Comparison of ENCODE assay signal across 20 mouse cellular contexts in the genomic region with DNA sequence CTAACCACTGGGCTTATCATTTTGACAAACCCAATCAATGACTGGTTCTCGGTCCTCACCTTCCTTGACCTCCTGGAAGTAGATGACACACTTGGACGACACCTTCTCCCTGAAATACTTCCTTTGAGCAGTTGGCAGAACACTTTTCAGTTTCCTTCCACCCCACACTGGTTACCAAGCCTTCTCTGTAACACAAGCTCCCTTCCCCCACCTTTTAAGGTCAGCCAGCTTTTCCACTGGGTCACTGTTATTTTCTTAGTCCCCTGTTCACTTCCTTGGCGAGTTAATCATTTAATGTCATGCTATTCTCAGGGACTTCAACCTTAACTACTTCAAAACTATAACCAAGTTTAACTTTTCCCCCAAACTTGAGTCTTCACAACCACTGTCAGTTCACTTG. TPM values are rescaled to one million over a fixed set of nuclear protein-coding genes. Genes with fewer than 3 reads are reported as not detected.
A peak's percentile ranks its signal among the peaks of the same experiment; 100 is the strongest.
DNase-seq lines count a peak whose midpoint lies in the region; ATAC-seq and TF ChIP-seq lines count a peak whose summit lies in the region.
"Had no signal": no experiment of that assay in that cellular context is flagged by ENCODE, and none has a peak within 500 bp of the region (broad histone marks: within the 10 kb centered on the region; RNA-seq: fewer than 3 reads in every experiment).

No protein-coding gene starts in this region.

- peaks cover 11% of the 10 kb centered on the region for H3K36me3 ChIP-seq in forebrain, embryonic 13.5 days (ENCODE audit: poor library complexity, severe bottlenecking)
- peaks cover 2% of the 10 kb centered on the region; the same call in 1 of the 2 replicates for H3K36me3 ChIP-seq in forebrain, embryonic 16.5 days (ENCODE audit: control insufficient read depth, insufficient read depth)
- peaks cover 6 to 30% of the 10 kb centered on the region in 2 experiments for H3K36me3 ChIP-seq in CH12.LX (replicated peaks in 1 of 2; ENCODE audit: control insufficient read depth in 1 of 2, insufficient read depth in 1 of 2, low read length in 1 of 2)
- H3K36me3 ChIP-seq in liver, embryonic 11.5 days (ENCODE audit: control insufficient read depth, insufficient read depth, low read length) = peaks cover 5% of the 10 kb centered on the region
- H3K36me3 ChIP-seq in hindbrain, postnatal 0 days (ENCODE audit: insufficient read depth, low read length) = peaks cover 8% of the 10 kb centered on the region; the same call in 1 of the 2 replicates

- peaks cover 37% of the 10 kb centered on the region for H3K4me1 ChIP-seq in forebrain, embryonic 13.5 days
- H3K4me1 ChIP-seq in forebrain, embryonic 16.5 days (replicated peaks; ENCODE audit: control insufficient read depth, insufficient read depth, low read length) = peaks cover 21% of the 10 kb centered on the region
- peaks cover 4 to 46% of the 10 kb centered on the region in 2 experiments for H3K4me1 ChIP-seq in CH12.LX (ENCODE audit: control insufficient read depth in 1 of 2, insufficient read depth in 2 of 2)
- peaks cover 28% of the 10 kb centered on the region for H3K4me1 ChIP-seq in liver, embryonic 11.5 days (replicated peaks; ENCODE audit: control insufficient read depth, insufficient read depth, low read length)
- peaks cover 5% of the 10 kb centered on the region; the same call in 1 of the 2 replicates for H3K4me1 ChIP-seq in hindbrain, postnatal 0 days (ENCODE audit: insufficient read depth, low read length)

- peak overlapping the region; percentile 84; the same call in 1 of the 2 replicates for H3K4me2 ChIP-seq in forebrain, embryonic 13.5 days
- no peak overlapping the region for H3K4me2 ChIP-seq in forebrain, embryonic 16.5 days (ENCODE audit: low read length)
- peak overlapping the region; percentile 98 for H3K4me2 ChIP-seq in CH12.LX (ENCODE audit: insufficient read depth, low read depth, poor library complexity, severe bottlenecking)
- H3K4me2 ChIP-seq in liver, embryonic 11.5 days = peak overlapping the region; percentile 90
- no peak overlapping the region for H3K4me2 ChIP-seq in hindbrain, postnatal 0 days (ENCODE audit: low read depth, low read length)

- no peak for TF ChIP-seq RAD21 in CH12.LX (IDR thresholded peaks at IDR 0.05; ENCODE audit: low read depth, low read length)

- dilution Hi-C loops in CH12.LX (cut with MboI; ENCODE audit: extremely low pct_ligation_motif_present, extremely low pct_unique_long_range_greater_than_20kb, low sequenced_read_pairs) = no loop called here

- DNase-seq in CH12.LX (ENCODE audit: extremely low read depth) = no peak
- peak; percentile 83 for DNase-seq in kidney, adult 9 months
- no peak for DNase-seq in liver, embryonic 11.5 days (ENCODE audit: low spot score)
- DNase-seq in hindbrain, postnatal 0 days (ENCODE audit: low spot score) = no peak
- no peak for DNase-seq in layer of hippocampus, adult 11-12 months (ENCODE audit: low spot score)
- no peak for DNase-seq in thymus, postnatal 36 days
- DNase-seq: B cell, adult 2 months; cerebellum, adult 11 months; gastrocnemius, postnatal 25 days; heart, postnatal 4 days; lung, embryonic 14.5 days had no signal

- no peak for TF ChIP-seq POLR2A in CH12.LX (IDR thresholded peaks at IDR 0.05; ENCODE audit: low read depth, low read length)

- no peak overlapping the region for H3K4me3 ChIP-seq in forebrain, embryonic 13.5 days
- no peak overlapping the region for H3K4me3 ChIP-seq in forebrain, embryonic 16.5 days (replicated peaks; ENCODE audit: low read length)
- peak overlapping the region in 1 of 3 experiments; percentile 85 for H3K4me3 ChIP-seq in CH12.LX (replicated peaks in 1 of 3; ENCODE audit: low read depth in 2 of 3, low read length in 2 of 3, poor library complexity in 1 of 3)
- H3K4me3 ChIP-seq in liver, embryonic 11.5 days (ENCODE audit: low read depth, low read length) = no peak overlapping the region
- no peak overlapping the region for H3K4me3 ChIP-seq in hindbrain, postnatal 0 days (ENCODE audit: low read length)
- H3K4me3 ChIP-seq: forebrain, embryonic 15.5 days; heart, embryonic 12.5 days had no signal

- ATAC-seq in forebrain, embryonic 13.5 days = no peak
- ATAC-seq in forebrain, embryonic 16.5 days = no peak
- ATAC-seq in liver, embryonic 11.5 days (replicated peaks; ENCODE audit: low FRiP score) = no peak
- ATAC-seq in hindbrain, postnatal 0 days = no peak
- ATAC-seq: forebrain, embryonic 15.5 days had no signal

- 93% methylated on average over 3 of the region's 3 CpGs for WGBS in forebrain, embryonic 13.5 days
- 93% methylated on average over 3 of the region's 3 CpGs for WGBS in forebrain, embryonic 16.5 days
- 69% methylated on average over 3 of the region's 3 CpGs for WGBS in liver, embryonic 11.5 days
- WGBS in hindbrain, postnatal 0 days = 84% methylated on average over 3 of the region's 3 CpGs

- TF ChIP-seq EP300 in CH12.LX (IDR thresholded peaks at IDR 0.05; ENCODE audit: low read length) = no peak

- no peak overlapping the region for H3K9ac ChIP-seq in forebrain, embryonic 13.5 days
- H3K9ac ChIP-seq in forebrain, embryonic 16.5 days (replicated peaks; ENCODE audit: low read depth, low read length) = no peak overlapping the region
- H3K9ac ChIP-seq in CH12.LX (ENCODE audit: insufficient read depth, low read depth) = peak overlapping the region; percentile 89; the same call in 1 of the 2 replicates
- no peak overlapping the region for H3K9ac ChIP-seq in liver, embryonic 11.5 days (ENCODE audit: low read depth, low read length)
- no peak overlapping the region for H3K9ac ChIP-seq in hindbrain, postnatal 0 days (replicated peaks; ENCODE audit: low read length)
- H3K9ac ChIP-seq: forebrain, embryonic 15.5 days; heart, embryonic 12.5 days had no signal

- in situ Hi-C loops in CH12.LX (cut with MboI; ENCODE audit: low pct_ligation_motif_present, low pct_unique_long_range_greater_than_20kb, low sequenced_read_pairs) = no loop called here

- peaks cover 16% of the 10 kb centered on the region for H3K79me2 ChIP-seq in CH12.LX (replicated peaks; ENCODE audit: control insufficient read depth, extremely low read depth, insufficient read depth, poor library complexity, severe bottlenecking)

- no peak overlapping the region for H3K27ac ChIP-seq in forebrain, embryonic 13.5 days
- H3K27ac ChIP-seq in forebrain, embryonic 16.5 days (ENCODE audit: low read length) = no peak overlapping the region
- no peak overlapping the region for H3K27ac ChIP-seq in CH12.LX (ENCODE audit: insufficient read depth, low read depth)
- H3K27ac ChIP-seq in liver, embryonic 11.5 days (ENCODE audit: low read depth, low read length) = no peak overlapping the region
- no peak overlapping the region for H3K27ac ChIP-seq in hindbrain, postnatal 0 days
- H3K27ac ChIP-seq: forebrain, embryonic 15.5 days had no signal

- H3K9me3 ChIP-seq in forebrain, embryonic 13.5 days (replicated peaks) = no peaks in the 10 kb centered on the region
- no peaks in the 10 kb centered on the region for H3K9me3 ChIP-seq in forebrain, embryonic 16.5 days (ENCODE audit: control insufficient read depth, low read length)
- H3K9me3 ChIP-seq in CH12.LX (replicated peaks; ENCODE audit: low read length) = no peaks in the 10 kb centered on the region
- H3K9me3 ChIP-seq in liver, embryonic 11.5 days (ENCODE audit: control insufficient read depth, low read length) = no peaks in the 10 kb centered on the region
- H3K9me3 ChIP-seq in hindbrain, postnatal 0 days (ENCODE audit: low read length) = no peaks in the 10 kb centered on the region
- H3K9me3 ChIP-seq: forebrain, embryonic 15.5 days; heart, embryonic 12.5 days had no signal

- no peaks in the 10 kb centered on the region for H3K27me3 ChIP-seq in forebrain, embryonic 13.5 days
- H3K27me3 ChIP-seq in forebrain, embryonic 16.5 days (replicated peaks; ENCODE audit: control insufficient read depth, insufficient read depth, low read length) = no peaks in the 10 kb centered on the region
- no peaks in the 10 kb centered on the region for H3K27me3 ChIP-seq in CH12.LX (replicated peaks)
- no peaks in the 10 kb centered on the region for H3K27me3 ChIP-seq in liver, embryonic 11.5 days (replicated peaks; ENCODE audit: control insufficient read depth, insufficient read depth, low read length)
- no peaks in the 10 kb centered on the region for H3K27me3 ChIP-seq in hindbrain, postnatal 0 days (ENCODE audit: insufficient read depth, low read length)
- H3K27me3 ChIP-seq: forebrain, embryonic 15.5 days; heart, embryonic 12.5 days had no signal

- TF ChIP-seq CTCF in CH12.LX (conservative IDR thresholded peaks at IDR 0.05 in 1 of 2, IDR thresholded peaks at IDR 0.05 in 1 of 2; ENCODE audit: low read depth in 2 of 2, low read length in 2 of 2) = no peak
- no peak for TF ChIP-seq CTCF in hindbrain, postnatal 0 days (IDR thresholded peaks at IDR 0.05; ENCODE audit: low read depth)

RNA-seq across cellular contexts. Expression of gene Slc25a17, which starts 1.7 kb away (rescaled TPM):
- polyA plus RNA-seq in forebrain, embryonic 13.5 days (2015; fragmentation: Nextera tagmentation; extraction: Ambion mirVana) = 129 and 130 TPM in 2 replicates
- polyA plus RNA-seq in forebrain, embryonic 16.5 days (2015; fragmentation: Nextera tagmentation; extraction: Ambion mirVana) = 132 and 144 TPM in 2 replicates
- total RNA-seq in CH12.LX (2012; rRNA removed) = 46.0 and 48.0 TPM in 2 replicates
- total RNA-seq in CH12.LX (2014; rRNA removed) = 99.4 and 100 TPM in 2 replicates
- 69.6 and 76.9 TPM in 2 replicates for polyA plus RNA-seq in CH12.LX (2012; ENCODE audit: insufficient read length, low read depth)
- 71.9 and 74.6 TPM in 2 replicates for polyA plus RNA-seq in liver, embryonic 11.5 days (2014; fragmentation: Nextera tagmentation; extraction: Ambion mirVana)
- 57.9 and 66.3 TPM in 2 replicates for total RNA-seq in hindbrain, postnatal 0 days (2014; rRNA removed)
- 110 and 113 TPM in 2 replicates for polyA plus RNA-seq in hindbrain, postnatal 0 days (2015; fragmentation: Nextera tagmentation; extraction: Ambion mirVana)

RNA-seq across cellular contexts. Expression of gene St13, which starts 40.9 kb away (rescaled TPM):
- polyA plus RNA-seq in forebrain, embryonic 13.5 days (2015; fragmentation: Nextera tagmentation; extraction: Ambion mirVana) = 199 and 201 TPM in 2 replicates
- 206 and 233 TPM in 2 replicates for polyA plus RNA-seq in forebrain, embryonic 16.5 days (2015; fragmentation: Nextera tagmentation; extraction: Ambion mirVana)
- total RNA-seq in CH12.LX (2012; rRNA removed) (192 and 231 TPM in 2 replicates), CH12.LX (2014; rRNA removed) (208 and 231 TPM in 2 replicates)
- 646 and 822 TPM in 2 replicates for polyA plus RNA-seq in CH12.LX (2012; ENCODE audit: insufficient read length, low read depth)
- polyA plus RNA-seq in liver, embryonic 11.5 days (2014; fragmentation: Nextera tagmentation; extraction: Ambion mirVana) = 159 and 166 TPM in 2 replicates
- 83.8 and 87.8 TPM in 2 replicates for total RNA-seq in hindbrain, postnatal 0 days (2014; rRNA removed)
- polyA plus RNA-seq in hindbrain, postnatal 0 days (2015; fragmentation: Nextera tagmentation; extraction: Ambion mirVana) = 209 and 221 TPM in 2 replicates

RNA-seq across cellular contexts. Expression of gene Xpnpep3, which starts 41.0 kb away (rescaled TPM):
- 8.4 and 9.5 TPM in 2 replicates for polyA plus RNA-seq in forebrain, embryonic 13.5 days (2015; fragmentation: Nextera tagmentation; extraction: Ambion mirVana)
- polyA plus RNA-seq in forebrain, embryonic 16.5 days (2015; fragmentation: Nextera tagmentation; extraction: Ambion mirVana) = 9.0 and 10.0 TPM in 2 replicates
- total RNA-seq in CH12.LX (2012; rRNA removed) (5.2 and 6.3 TPM in 2 replicates), CH12.LX (2014; rRNA removed) (4.3 TPM in 2 replicates)
- 6.0 TPM in 2 replicates for polyA plus RNA-seq in CH12.LX (2012; ENCODE audit: insufficient read length, low read depth)
- polyA plus RNA-seq in liver, embryonic 11.5 days (2014; fragmentation: Nextera tagmentation; extraction: Ambion mirVana) = 12.4 and 13.1 TPM in 2 replicates
- 7.7 and 12.7 TPM in 2 replicates for total RNA-seq in hindbrain, postnatal 0 days (2014; rRNA removed)
- 6.5 and 6.7 TPM in 2 replicates for polyA plus RNA-seq in hindbrain, postnatal 0 days (2015; fragmentation: Nextera tagmentation; extraction: Ambion mirVana)

RNA-seq across cellular contexts. Expression of gene Dnajb7, which starts 49.2 kb away (rescaled TPM):
- polyA plus RNA-seq in forebrain, embryonic 13.5 days (2015; fragmentation: Nextera tagmentation; extraction: Ambion mirVana) = 2.0 and 2.2 TPM in 2 replicates
- polyA plus RNA-seq in forebrain, embryonic 16.5 days (2015; fragmentation: Nextera tagmentation; extraction: Ambion mirVana) = 1.4 and 2.3 TPM in 2 replicates
- total RNA-seq in CH12.LX (2012; rRNA removed) = not detected in 2 replicates
- total RNA-seq in CH12.LX (2014; rRNA removed) = not detected in 2 replicates
- polyA plus RNA-seq in CH12.LX (2012; ENCODE audit: insufficient read length, low read depth) = not detected in 2 replicates
- 1.7 and 2.0 TPM in 2 replicates for polyA plus RNA-seq in liver, embryonic 11.5 days (2014; fragmentation: Nextera tagmentation; extraction: Ambion mirVana)
- not detected in 2 replicates for total RNA-seq in hindbrain, postnatal 0 days (2014; rRNA removed)
- 0.43 and 0.44 TPM in 2 replicates for polyA plus RNA-seq in hindbrain, postnatal 0 days (2015; fragmentation: Nextera tagmentation; extraction: Ambion mirVana)
- total RNA-seq: ES-E14; gastrocnemius, postnatal 25 days; heart, postnatal 4 days; left cerebral cortex, postnatal 10 days; megakaryocyte-erythroid progenitor cell, adult 5-6 weeks had no signal
- polyA plus RNA-seq: cortical plate, adult 2 months; large intestine, adult 2 months had no signal

Comparison
In these comparisons a context has a peak if more than half of its experiments do, and no peak if none do; other contexts are left out.
1. H3K4me2 ChIP-seq: peak in forebrain, embryonic 13.5 days (single experiment), CH12.LX (single experiment) and liver, embryonic 11.5 days (single experiment); none in forebrain, embryonic 16.5 days (single experiment) and hindbrain, postnatal 0 days (single experiment).